Mouse (Mus musculus): Measurements from ENCODE around the gene Gm10382.

DNA sequence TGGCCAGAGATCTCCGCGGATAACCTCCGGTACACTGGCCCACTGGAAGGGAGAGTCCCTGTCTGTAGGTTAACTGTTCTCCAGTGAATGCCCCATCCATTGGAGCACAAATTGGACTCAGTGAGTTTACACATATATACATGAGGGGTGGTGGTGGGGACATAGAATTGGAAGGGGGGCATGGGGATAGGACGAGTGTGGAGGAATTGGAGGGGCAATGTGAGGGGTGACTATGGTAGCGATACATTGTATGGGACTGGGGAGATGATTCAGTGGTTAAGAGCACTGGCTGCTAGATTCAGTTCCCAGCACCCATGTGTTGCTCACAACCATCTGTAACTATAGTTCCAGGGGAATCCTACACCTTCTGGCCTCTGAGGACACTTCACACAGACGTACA is 13.9 kb downstream of the Gm10382 start:
- TF ChIP-seq CTCF (IDR thresholded peaks at IDR 0.05; ENCODE audit: low read depth) (no peak), EP300 (IDR thresholded peaks at IDR 0.05; ENCODE audit: low read depth) (no peak)

Measured in liver, embryonic 14.5 days (tissue).